Mouse (Mus musculus) left cerebral cortex, postnatal 36 days (tissue): ENCODE measurements around the gene Gm28308. TPM values are rescaled to one million over a fixed set of nuclear protein-coding genes. Genes with fewer than 3 reads are reported as not detected.

Experiments used
- DNase-seq, 2 experiments: peaks; one replicate each; pipeline ENCODE4 v3.0.0; 2021 to 2022; ENCODE audit warnings: low spot score in 2 of 2, mixed read lengths in 1 of 2
- intact Hi-C: fragments of 180-260 bp; cut with DNase I; formaldehyde crosslinking; loops from one replicate; pipeline ENCODE4 v1.15.1; 2025
- total RNA-seq, 2 experiments: library from RNA; stranded (reverse); gene quantifications; 2 replicates each; pipeline ENCODE4 v1.2.3; 2021

Gm28308 gene
- total RNA-seq, 2 experiments from 2014 or later: not detected

DNA sequence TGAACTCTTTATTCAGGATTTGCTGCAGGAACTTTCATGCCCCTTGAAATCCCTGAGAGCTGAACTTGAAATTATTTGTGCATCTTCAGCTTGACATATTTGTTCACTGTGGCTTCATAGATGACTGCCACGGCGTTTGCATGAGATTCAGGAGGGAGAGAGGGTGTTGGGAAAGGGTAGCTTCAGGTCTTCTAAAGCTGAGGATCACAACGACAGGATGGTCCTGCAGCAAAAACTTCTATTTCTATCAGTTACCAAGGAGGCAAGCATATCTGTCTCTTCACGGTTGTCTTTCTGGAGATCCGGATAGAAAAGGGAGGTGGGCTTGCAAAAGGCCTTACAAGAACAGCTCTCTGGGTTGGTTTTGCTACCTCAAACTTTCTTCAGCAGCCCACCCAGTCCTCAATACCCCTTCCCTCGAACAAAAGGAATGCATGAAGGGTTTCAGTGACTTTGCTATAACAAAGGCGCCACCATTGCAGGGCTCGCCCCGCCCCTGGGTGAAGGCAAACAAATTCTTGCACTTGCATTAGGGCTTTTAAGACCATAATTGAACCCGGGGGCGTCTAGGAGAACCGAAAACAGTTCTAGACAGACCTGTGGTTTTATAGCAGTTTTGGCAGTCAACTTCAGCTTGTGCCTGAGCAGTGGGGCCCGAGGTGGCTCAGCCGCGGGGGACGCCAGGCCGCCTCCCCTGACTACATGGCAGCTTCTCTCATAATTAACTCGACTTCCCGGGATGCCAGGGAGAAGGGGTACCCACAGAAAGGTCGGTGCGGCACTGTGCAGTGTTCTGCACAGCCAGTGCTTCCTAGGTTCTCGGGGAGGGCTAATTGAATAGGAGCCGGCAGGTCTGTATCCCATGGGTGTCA, 34.9 kb upstream of the Gm28308 start:
- intact Hi-C loops: no loop called here
- DNase-seq: no peak

DNA sequence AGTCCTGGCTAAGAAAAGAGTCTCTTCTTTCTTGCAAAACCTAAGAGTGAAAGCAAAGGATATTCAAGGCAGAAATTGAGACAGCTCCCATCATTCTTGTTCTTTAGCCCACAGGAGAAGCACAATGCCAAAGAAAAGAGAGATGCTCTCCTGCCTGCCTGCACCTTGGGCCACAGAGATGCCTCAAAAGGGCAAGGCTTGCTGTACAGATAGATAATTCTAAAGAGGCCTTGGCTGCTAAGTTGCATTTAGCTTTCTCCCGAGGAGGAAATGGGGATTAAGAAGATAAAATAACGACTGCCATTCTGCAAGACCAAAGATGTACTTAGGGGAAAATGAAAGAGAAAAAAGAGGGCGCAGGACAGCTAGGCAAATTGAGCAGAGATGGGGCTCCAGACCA, 33.8 kb upstream of the Gm28308 start:
- no peak for DNase-seq
- intact Hi-C loops: no loop called here

DNA sequence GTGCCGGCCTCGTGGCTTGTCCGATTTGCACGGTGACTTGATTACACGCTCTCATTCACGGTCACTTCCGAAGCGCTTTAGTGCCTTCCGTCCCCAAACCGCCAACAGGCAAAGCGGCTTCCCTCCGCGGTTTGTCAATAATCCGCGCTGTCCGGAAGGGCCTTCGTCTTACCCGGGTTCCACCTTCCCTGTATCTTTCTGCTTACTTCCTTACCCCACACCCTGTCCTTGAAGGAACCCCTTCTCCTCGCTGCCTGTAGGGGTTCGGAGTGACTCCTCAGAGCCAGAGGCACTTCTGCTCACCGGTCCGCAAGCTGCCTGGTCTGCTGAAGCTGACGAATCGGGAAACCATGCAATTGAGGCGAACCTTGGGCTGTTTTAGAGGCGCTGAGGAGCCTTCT, 33.3 kb upstream of the Gm28308 start:
- DNase-seq: peak in 1 of 2 experiments; percentile 9
- intact Hi-C loops: no loop called here

DNA sequence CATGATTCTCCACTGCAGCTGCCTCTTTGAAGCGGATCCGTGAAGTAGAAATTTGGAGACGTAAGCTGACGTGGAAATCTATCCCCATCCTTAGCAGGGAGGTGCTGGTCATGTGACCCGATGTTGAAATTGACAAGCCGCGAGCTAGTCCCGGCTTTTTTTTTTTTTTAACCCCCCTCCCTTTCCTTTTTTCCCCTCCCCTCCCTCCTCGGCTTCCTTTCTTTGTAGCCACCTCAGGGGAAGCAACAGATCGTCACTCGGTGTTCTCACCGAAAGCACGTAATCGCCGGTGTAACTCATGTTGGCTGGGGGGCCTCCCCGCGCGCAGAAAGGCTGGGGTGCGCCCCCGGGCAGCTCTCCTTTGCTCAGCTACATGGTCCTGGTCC, 32.6 kb upstream of the Gm28308 start, which contains the start of gene Hoxa11:
Hoxa11 (minus strand) TSS at position 54 of the 386 bp plus-strand sequence.
- intact Hi-C loops: no loop called here
- DNase-seq: no peak

DNA sequence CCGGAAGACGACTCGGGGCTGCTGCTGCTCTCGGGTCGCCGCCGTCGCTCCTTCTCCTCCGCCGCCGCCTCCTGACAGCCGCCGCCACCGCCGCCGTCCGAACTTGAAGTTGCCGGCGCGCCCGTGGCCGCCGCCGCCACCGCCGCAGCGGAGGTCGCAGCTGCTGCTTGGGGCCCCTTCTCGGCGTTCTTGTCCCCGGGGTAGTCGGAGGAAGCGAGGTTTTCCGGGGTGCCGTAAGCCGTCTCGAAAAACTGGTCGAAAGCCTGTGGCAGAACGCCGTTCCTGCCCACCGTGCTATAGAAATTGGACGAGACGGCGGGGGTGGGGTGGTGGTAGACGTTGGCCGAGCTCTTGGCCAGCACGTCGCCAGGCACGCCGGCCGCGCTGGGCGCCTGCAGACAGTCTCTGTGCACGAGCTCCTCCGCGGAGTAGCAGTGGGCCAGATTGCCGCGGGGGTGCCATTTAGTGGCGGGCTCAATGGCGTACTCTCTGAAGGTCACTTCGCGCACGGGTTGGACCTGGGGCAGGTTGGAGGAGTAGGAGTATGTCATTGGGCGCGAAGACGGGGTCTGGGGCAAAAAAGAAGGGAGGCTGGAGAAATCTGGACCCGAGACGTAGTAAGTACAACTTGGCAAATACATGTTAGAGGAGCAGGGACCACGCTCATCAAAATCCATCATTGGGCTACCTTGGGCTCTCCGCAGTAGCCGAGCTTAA, 32.1 kb upstream of the Gm28308 start:
- intact Hi-C loops: no loop called here
- DNase-seq: no peak

DNA sequence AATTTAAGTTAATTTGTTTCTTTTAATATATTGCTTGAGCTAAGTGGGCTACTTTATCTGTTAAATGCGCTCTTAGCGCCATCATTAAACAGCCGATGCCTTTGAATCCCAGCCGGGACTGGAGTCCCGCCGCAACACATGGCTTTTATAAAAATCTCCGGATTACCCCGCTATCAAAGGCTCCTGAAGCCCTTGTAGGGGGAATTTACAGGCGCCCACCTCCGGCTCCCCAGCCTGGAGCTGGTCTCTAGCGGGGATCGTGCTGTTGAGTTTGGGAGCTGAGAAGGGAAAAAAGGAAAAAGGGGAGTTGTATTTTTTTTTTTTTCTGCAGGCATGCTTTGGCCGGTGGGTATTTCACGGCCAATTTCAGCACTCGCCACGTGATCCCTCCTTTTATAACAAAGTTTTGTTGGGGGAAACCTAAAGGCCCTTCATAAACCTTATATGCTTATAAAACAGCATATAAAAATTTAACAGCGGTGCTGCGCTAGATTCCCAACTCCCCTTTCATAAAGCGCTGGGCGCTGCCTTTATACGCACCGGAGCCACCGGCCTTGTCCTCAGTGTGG, 31.4 kb upstream of the Gm28308 start:
- peak in 1 of 2 experiments; percentile 4 for DNase-seq
- intact Hi-C loops: no loop called here

DNA sequence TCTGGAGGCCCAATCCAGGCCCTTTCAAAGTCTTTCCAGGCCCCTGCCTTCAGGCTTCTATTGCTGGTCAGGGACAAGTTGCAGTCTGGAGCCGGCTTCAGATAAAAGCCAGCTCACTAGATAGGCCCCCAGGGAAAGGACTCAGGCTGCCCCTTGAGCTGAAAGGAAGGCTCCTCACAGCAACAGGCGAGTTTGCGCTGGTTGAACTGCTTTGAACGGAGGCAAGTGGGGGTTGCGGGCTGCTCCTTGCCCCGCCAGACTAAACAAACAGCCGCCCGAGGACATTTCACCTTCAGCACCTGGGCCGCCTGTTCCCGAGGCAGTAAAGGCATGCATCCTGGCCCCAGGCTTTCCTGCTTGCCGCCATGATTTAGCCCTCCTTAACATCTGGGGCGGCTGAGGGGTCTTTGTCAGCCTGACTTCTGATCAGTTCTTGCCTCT, 30.6 kb upstream of the Gm28308 start:
- intact Hi-C loops: no loop called here
- no peak for DNase-seq

DNA sequence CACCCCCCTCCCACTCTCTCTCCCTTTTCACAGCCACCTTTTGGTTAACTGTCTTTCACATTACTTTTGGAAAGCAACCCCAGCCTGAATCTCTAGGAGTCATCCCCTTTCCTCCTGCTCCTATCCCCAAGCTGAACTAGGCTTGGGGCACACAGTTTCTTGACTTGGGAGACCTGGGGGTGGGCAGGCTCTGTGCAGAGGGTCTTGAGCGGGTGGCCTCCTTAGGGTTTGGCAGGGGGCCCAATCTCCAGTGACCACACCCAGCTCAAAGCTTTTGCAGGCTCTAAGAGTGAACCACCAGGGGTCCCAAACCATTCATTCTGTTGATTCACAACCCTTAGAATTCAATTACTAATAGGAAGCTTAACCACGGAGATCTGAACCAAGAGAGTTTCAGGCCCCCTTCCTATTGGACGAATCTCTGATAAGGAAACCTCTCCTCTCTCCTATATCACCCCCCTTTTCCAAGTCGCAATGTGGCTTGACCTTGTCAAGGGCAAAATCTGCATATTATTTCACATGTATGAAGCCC, 29.7 kb upstream of the Gm28308 start:
- intact Hi-C loops: no loop called here
- DNase-seq: no peak

DNA sequence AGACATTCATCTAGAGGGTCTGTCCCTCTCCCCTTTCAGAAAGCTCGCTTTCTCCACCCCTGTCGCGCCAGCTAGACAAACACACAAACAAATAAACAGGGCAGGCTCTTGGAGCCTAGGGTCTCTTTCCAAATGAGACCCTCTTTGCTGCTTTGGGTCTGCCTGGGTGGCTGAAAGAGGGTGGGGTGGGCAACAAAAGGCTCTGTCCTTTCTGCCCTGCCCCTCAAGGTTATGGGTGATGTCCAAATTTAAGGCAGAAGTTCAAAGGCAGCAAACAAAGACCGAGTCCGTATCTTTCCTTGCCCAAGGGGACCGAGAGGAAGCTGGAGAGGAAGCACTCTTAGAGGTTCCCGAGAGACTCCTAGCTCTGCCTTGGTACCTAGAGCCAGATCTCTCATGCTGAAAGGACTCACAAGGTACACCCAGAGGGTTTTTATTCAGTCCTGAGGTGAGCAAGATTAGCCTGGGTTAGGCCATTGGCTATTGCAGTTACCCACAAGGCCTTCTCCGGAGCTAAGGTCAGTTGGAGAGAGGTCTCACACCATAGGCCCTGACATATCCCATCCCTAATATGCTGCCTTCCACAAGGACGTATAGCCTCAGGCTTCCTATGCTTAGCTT, 28.0 kb upstream of the Gm28308 start:
- DNase-seq: no peak
- intact Hi-C loops: no loop called here

DNA sequence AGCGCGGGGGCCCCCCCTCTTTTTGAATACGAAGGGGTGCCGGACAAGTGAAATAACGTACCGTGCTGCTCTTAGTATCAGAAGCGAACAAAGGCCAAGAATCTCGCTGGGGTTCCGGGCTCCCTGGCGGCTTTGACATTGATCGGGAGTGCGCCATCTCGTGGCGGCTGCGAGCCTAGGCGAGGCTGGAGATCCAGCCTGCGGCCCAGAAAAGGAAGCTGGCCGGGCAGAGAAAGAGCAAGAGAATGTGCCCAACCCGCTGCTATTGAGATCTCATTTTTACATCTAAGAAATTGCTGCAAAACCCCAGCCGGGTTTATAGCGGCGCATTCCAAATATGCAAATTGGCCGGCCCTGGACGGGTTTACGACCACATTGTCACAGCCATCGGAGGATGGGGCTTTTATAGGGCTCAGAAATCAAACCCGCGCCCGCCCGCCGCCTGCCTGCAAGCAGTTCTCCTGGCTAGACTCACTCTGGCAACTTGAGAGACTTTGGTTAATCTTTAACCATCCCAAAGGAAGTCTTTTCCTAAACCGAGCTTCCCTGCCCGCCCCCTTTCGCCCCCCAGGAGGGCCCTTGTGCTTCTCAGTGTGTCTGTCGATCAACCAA, 27.4 kb upstream of the Gm28308 start, which contains the start of gene Hoxa10:
Hoxa10 (minus strand) TSS at position 466 of the 612 bp plus-strand sequence.
- intact Hi-C loops: no loop called here
- DNase-seq: peak in 1 of 2 experiments; percentile 33

DNA sequence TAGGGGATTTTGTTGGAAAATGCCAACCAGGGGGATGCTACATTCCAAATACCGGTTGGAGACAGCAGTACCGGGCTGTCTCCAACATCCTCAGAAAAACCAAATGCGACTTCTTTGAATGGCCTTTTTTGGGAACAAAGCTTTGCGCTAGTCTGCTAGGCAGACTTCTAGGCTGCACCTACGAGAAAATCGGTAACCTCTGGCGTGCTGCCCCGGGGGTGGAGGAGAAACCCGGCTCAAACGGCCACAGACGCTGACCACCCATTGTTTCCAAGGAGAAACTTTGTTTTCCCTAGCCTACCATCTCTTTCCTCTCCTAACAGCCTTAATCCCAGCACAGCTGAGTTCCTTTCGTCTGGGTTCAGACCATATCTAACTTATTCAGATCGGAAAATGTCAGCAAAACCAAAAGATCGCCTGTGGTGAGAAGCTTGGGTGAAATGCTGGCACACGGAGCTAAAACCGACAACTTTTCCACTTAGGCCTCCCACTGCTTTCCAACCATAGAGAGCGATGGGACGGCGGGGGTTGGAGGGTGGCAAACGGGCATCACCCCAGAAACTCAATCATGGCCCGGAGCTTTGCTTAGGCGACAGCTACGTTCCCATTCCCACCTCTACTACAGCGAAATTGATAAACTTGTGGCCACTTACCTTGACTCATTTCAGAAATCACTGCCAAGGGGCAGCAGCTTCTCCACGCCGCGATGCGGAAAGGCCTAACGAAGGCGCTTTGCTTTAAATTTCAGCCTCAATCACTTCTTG, 26.7 kb upstream of the Gm28308 start:
- peak in 1 of 2 experiments; percentile 3 for DNase-seq
- intact Hi-C loops: no loop called here

DNA sequence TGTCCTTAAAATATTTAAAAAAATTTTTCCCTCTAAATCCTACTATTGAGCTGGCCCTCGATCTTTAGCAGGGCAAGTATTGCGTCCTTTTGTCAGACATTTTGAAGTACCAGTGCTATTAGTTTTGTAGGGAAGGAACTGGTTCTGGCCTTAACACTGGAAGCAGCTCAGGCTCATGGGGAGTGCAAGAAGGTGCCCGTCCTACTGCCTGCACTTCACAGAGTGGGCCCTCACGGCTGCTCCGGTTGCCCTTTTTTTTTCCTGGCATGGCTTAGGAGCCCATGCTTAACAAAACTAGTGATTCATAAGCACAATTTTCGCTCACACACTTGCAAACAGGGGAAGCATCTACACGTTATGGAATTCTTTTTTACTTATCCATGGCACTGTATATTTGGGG, 25.8 kb upstream of the Gm28308 start:
- intact Hi-C loops: no loop called here
- DNase-seq: no peak

DNA sequence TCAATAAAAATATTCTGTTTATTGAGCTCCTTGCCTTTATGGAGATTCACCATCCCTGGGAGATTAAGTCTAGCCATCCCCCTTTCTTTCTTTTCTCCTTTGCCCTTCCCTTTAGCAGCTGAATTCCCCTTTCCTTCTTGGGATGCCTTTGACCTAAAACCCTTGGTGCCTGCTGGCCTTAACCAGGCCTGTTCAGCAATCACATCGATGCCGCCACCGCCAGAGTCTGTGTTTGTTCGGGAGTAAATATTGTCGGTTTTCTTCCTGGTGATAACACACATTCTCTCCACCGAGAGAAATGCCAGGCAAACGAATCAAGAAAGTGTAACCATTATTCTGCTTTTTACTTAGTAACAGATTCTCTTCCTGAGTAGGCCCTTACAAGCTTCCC, 25.0 kb upstream of the Gm28308 start:
- DNase-seq: no peak
- intact Hi-C loops: no loop called here

DNA sequence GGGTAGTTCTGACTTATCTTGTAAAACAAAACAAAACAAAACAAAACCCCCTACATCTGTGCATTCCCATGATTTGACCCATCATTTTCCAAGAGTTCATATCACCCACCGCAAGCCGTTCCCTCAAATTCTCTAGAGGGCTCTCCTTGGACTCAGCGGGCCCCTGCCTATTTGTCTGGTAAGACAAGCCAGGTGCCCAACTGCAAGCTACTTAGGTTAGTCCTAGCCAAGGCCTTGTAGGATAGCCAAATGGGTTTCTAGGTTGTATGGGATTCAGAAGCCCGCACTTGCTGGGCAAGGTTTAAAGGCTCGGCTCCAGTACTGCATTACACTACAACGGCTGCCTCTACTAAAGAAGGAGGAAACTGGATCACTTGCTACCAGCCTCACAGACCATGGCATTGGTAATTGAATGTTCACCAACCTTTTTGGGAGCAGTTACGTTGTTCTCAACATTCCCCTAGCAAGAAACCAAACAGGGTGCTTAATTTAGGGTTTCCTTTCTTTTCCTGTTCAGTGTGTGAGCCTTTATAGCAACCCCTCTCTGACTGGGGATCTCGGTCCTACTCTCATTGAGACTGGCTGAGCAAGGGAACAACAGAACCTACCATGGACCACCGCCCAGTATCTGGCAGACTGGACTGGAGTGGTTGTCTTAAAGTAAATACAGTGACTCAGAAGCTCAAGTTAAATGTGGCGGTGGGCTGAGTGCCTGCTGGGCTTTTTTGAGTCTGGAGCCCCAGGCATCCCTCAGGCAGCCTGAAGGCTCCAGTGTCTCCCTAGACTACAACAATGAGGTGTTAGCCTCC, 24.4 kb upstream of the Gm28308 start:
- no peak for DNase-seq
- intact Hi-C loops: no loop called here

DNA sequence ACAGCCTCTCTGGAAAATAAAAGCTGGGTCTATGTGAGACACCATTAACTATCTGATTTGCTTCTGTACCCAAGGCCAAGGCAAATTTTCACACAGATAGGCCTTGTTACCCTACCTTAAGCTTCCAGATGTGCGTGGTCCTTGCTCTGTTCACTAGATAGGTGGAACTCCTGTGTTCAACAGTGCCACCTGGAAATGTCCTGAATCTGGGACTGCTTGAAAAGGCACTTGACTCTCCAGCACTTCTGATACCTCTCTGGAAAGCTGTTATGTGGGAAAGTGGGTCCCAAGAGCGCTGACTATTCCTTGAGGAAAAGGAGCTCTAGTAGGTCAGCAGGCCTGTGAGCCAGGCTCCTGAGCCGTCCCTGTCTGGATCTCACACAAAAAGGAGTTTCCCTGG, 23.7 kb upstream of the Gm28308 start:
- intact Hi-C loops: no loop called here
- no peak for DNase-seq

DNA sequence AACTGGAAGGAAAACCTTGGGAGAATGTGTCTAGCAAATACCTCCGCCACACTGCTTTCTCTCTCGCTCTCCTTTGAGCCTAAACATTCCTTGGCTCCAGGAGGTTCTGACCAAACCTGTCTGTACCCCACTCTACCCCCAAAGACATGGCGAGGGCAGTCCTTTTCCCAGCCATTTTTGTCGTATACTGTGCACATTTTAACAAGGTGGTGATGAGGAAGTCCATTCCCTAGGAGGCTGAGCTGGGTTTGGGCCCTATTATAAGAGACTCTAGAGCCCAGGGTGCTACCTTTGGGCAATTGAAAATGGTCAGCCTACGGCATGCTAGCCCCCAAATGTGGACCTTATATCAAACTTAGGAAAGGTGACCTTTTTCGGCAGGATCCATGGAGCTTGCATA, 22.7 kb upstream of the Gm28308 start:
- intact Hi-C loops: no loop called here
- no peak for DNase-seq

DNA sequence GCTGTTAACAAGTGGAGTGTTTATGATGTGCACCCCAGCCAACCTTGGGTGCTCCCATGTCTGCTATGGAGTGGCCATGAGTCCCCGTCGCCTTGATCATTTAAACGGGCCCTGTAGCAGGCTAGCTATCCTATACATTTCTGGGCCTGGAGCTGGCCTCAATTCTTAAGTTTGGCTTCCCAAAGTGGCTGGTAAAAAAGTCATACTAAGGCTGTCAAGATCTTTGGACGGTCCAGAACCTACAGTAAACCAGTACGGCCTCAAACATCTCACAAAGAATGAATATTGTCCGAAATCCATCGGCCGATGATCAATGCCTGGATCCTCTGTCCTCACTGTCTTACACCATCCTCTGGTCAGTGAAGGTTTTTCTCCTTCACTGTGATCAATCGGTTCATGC, 22.1 kb upstream of the Gm28308 start:
- intact Hi-C loops: no loop called here
- DNase-seq: no peak
